Mouse (Mus musculus) liver, embryonic 18 days (tissue): Measurements from ENCODE around the gene Il2. TPM values are rescaled to one million over a fixed set of nuclear protein-coding genes. Genes with fewer than 3 reads are reported as not detected.

Source experiments
- polyA plus RNA-seq: library from polyadenylated mRNA; depleted of rRNA; stranded (reverse); fragments of >200 nt; gene quantifications from 2 replicates; pipeline ENCODE4 v1.2.3, GENCODE M21; 2012; rRNA removed

Il2 gene
- polyA plus RNA-seq: 0.03 TPM in 1 of 2 replicates, not detected in the other

GRCm38 (mm10) chr3:37125655-37126054 lies at the start of gene Il2:
Gene Il2, minus strand, starts transcription at chr3:37125959.

Other genes starting within 250 kb of the Il2 start
- gene Adad1, start 62.4 kb downstream of the Il2 start, polyA plus RNA-seq: 0.02 and 0.07 TPM in 2 replicates
- not detected in 2 replicates for gene Il21, start 106.7 kb upstream of the Il2 start, polyA plus RNA-seq
- gene Bbs12, start 186.6 kb upstream of the Il2 start, polyA plus RNA-seq: 0.96 and 1.1 TPM in 2 replicates
- 0.75 and 0.77 TPM in 2 replicates for gene Cetn4, start 186.7 kb upstream of the Il2 start, polyA plus RNA-seq
- gene Fgf2, start 222.4 kb upstream of the Il2 start, polyA plus RNA-seq: 0.32 and 0.68 TPM in 2 replicates